Mouse (Mus musculus): Measurements from ENCODE around the gene Asl. TPM values are rescaled to one million over a fixed set of nuclear protein-coding genes. Genes with fewer than 3 reads are reported as not detected.

Asl gene
- polyA plus RNA-seq, 1 experiment from 2014 or later, result 26.1 TPM

- no peak overlapping the region for H3K4me2 ChIP-seq (ENCODE audit: low read depth, low read length)
- peak; percentile 51 for ATAC-seq (ENCODE audit: low read depth)
- H3K36me3 ChIP-seq (ENCODE audit: control insufficient read depth, insufficient read depth, low read length), result peaks cover 9% of the 10 kb centered on the region
- no peaks in the 10 kb centered on the region for H3K27me3 ChIP-seq (ENCODE audit: control insufficient read depth, insufficient read depth, low read depth, low read length)
- H3K9me3 ChIP-seq (ENCODE audit: control insufficient read depth, low read length), result no peaks in the 10 kb centered on the region; the same call in 1 of the 2 replicates
- peak overlapping the region; percentile 65 for H3K27ac ChIP-seq (ENCODE audit: low read length)
- no peaks in the 10 kb centered on the region; the same call in 1 of the 2 replicates for H3K4me1 ChIP-seq (replicated peaks; ENCODE audit: control insufficient read depth, insufficient read depth, low read length)
- WGBS, result 39% methylated on average over 2 of the region's 2 CpGs
- no peak overlapping the region for H3K9ac ChIP-seq (ENCODE audit: low read length)
- H3K4me3 ChIP-seq (ENCODE audit: low read length), result no peak overlapping the region
Observed at GRCm38 (mm10) chr5:130062096-130062495, 33.0 kb upstream of the Asl start.

GRCm38 (mm10) chr5:130060329-130060665 lies 31.2 kb upstream of the Asl start:
- H3K4me3 ChIP-seq (ENCODE audit: low read length), result no peak overlapping the region
- H3K36me3 ChIP-seq (ENCODE audit: control insufficient read depth, insufficient read depth, low read length), result peaks cover 12% of the 10 kb centered on the region
- ATAC-seq (ENCODE audit: low read depth), result no peak
- H3K4me2 ChIP-seq (ENCODE audit: low read depth, low read length), result no peak overlapping the region
- H3K9ac ChIP-seq (ENCODE audit: low read length), result no peak overlapping the region
- H3K27me3 ChIP-seq (ENCODE audit: control insufficient read depth, insufficient read depth, low read depth, low read length), result no peaks in the 10 kb centered on the region
- H3K9me3 ChIP-seq (ENCODE audit: control insufficient read depth, low read length), result no peaks in the 10 kb centered on the region
- H3K4me1 ChIP-seq (replicated peaks; ENCODE audit: control insufficient read depth, insufficient read depth, low read length), result no peaks in the 10 kb centered on the region; the same call in 1 of the 2 replicates
- WGBS, result 83% methylated on average over 4 of the region's 4 CpGs
- H3K27ac ChIP-seq (ENCODE audit: low read length), result 0 out of 2 replicates have a peak overlapping the region, but pooled peaks have one; percentile 54

GRCm38 (mm10) chr5:130059413-130060328 lies 30.6 kb upstream of the Asl start:
- Histone ChIP-seq H3K27me3 (ENCODE audit: control insufficient read depth, insufficient read depth, low read depth, low read length) (no peaks in the 10 kb centered on the region), H3K9ac (ENCODE audit: low read length) (no peak overlapping the region), H3K4me2 (ENCODE audit: low read depth, low read length) (no peak overlapping the region), H3K36me3 (ENCODE audit: control insufficient read depth, insufficient read depth, low read length) (peaks cover 12% of the 10 kb centered on the region), H3K4me3 (ENCODE audit: low read length) (no peak overlapping the region), H3K27ac (ENCODE audit: low read length) (peak overlapping the region; percentile 54; the same call in 1 of the 2 replicates), H3K9me3 (ENCODE audit: control insufficient read depth, low read length) (no peaks in the 10 kb centered on the region), H3K4me1 (replicated peaks; ENCODE audit: control insufficient read depth, insufficient read depth, low read length) (no peaks in the 10 kb centered on the region; the same call in 1 of the 2 replicates)
- peak; percentile 54 for ATAC-seq (ENCODE audit: low read depth)
- 65% methylated on average over 12 of the region's 12 CpGs for WGBS

- no peak overlapping the region for H3K9ac ChIP-seq (ENCODE audit: low read length)
- H3K27me3 ChIP-seq (ENCODE audit: control insufficient read depth, insufficient read depth, low read depth, low read length), result no peaks in the 10 kb centered on the region
- ATAC-seq (ENCODE audit: low read depth), result no peak
- no peak overlapping the region for H3K27ac ChIP-seq (ENCODE audit: low read length)
- H3K4me2 ChIP-seq (ENCODE audit: low read depth, low read length), result no peak overlapping the region
- H3K36me3 ChIP-seq (ENCODE audit: control insufficient read depth, insufficient read depth, low read length), result peaks cover 15% of the 10 kb centered on the region
- WGBS, result 92% methylated on average over 2 of the region's 2 CpGs
- H3K9me3 ChIP-seq (ENCODE audit: control insufficient read depth, low read length), result no peaks in the 10 kb centered on the region
- no peak overlapping the region for H3K4me3 ChIP-seq (ENCODE audit: low read length)
- no peaks in the 10 kb centered on the region for H3K4me1 ChIP-seq (replicated peaks; ENCODE audit: control insufficient read depth, insufficient read depth, low read length)
Observed at GRCm38 (mm10) chr5:130056303-130056702, 27.3 kb upstream of the Asl start.

- peaks cover 13% of the 10 kb centered on the region for H3K36me3 ChIP-seq (ENCODE audit: control insufficient read depth, insufficient read depth, low read length)
- ATAC-seq (ENCODE audit: low read depth), result no peak
Observed at GRCm38 (mm10) chr5:130055688-130056087, 26.6 kb upstream of the Asl start.

GRCm38 (mm10) chr5:130052955-130053354 lies 23.9 kb upstream of the Asl start:
- Histone ChIP-seq H3K4me2 (ENCODE audit: low read depth, low read length) (no peak overlapping the region), H3K27me3 (ENCODE audit: control insufficient read depth, insufficient read depth, low read depth, low read length) (no peaks in the 10 kb centered on the region), H3K9ac (ENCODE audit: low read length) (no peak overlapping the region), H3K9me3 (ENCODE audit: control insufficient read depth, low read length) (no peaks in the 10 kb centered on the region), H3K4me1 (replicated peaks; ENCODE audit: control insufficient read depth, insufficient read depth, low read length) (no peaks in the 10 kb centered on the region), H3K36me3 (ENCODE audit: control insufficient read depth, insufficient read depth, low read length) (peaks cover 6% of the 10 kb centered on the region; the same call in 1 of the 2 replicates), H3K4me3 (ENCODE audit: low read length) (no peak overlapping the region), H3K27ac (ENCODE audit: low read length) (no peak overlapping the region)
- WGBS, result 88% methylated on average over 6 of the region's 6 CpGs
- ATAC-seq (ENCODE audit: low read depth), result no peak

More at GRCm38 (mm10) chr5:130055688-130056087, 26.6 kb upstream of the Asl start:
- H3K27ac ChIP-seq (ENCODE audit: low read length), result no peak overlapping the region
- WGBS, result 96% methylated on average over 4 of the region's 4 CpGs
- no peaks in the 10 kb centered on the region for H3K9me3 ChIP-seq (ENCODE audit: control insufficient read depth, low read length)
- H3K27me3 ChIP-seq (ENCODE audit: control insufficient read depth, insufficient read depth, low read depth, low read length), result no peaks in the 10 kb centered on the region
- H3K4me2 ChIP-seq (ENCODE audit: low read depth, low read length), result no peak overlapping the region
- no peaks in the 10 kb centered on the region for H3K4me1 ChIP-seq (replicated peaks; ENCODE audit: control insufficient read depth, insufficient read depth, low read length)
- H3K9ac ChIP-seq (ENCODE audit: low read length), result no peak overlapping the region
- no peak overlapping the region for H3K4me3 ChIP-seq (ENCODE audit: low read length)

GRCm38 (mm10) chr5:130052510-130052909 lies 23.5 kb upstream of the Asl start:
- no peak for ATAC-seq (ENCODE audit: low read depth)
- no peaks in the 10 kb centered on the region for H3K9me3 ChIP-seq (ENCODE audit: control insufficient read depth, low read length)
- WGBS, result 82% methylated on average over 5 of the region's 5 CpGs
- H3K9ac ChIP-seq (ENCODE audit: low read length), result no peak overlapping the region
- no peaks in the 10 kb centered on the region for H3K4me1 ChIP-seq (replicated peaks; ENCODE audit: control insufficient read depth, insufficient read depth, low read length)
- H3K27ac ChIP-seq (ENCODE audit: low read length), result no peak overlapping the region
- H3K4me3 ChIP-seq (ENCODE audit: low read length), result no peak overlapping the region
- H3K36me3 ChIP-seq (ENCODE audit: control insufficient read depth, insufficient read depth, low read length), result peaks cover 8% of the 10 kb centered on the region
- no peak overlapping the region for H3K4me2 ChIP-seq (ENCODE audit: low read depth, low read length)
- no peaks in the 10 kb centered on the region for H3K27me3 ChIP-seq (ENCODE audit: control insufficient read depth, insufficient read depth, low read depth, low read length)

GRCm38 (mm10) chr5:130051073-130051860 lies 22.2 kb upstream of the Asl start:
- Histone ChIP-seq H3K27ac (ENCODE audit: low read length) (no peak overlapping the region), H3K4me2 (ENCODE audit: low read depth, low read length) (no peak overlapping the region), H3K4me3 (ENCODE audit: low read length) (no peak overlapping the region), H3K9me3 (ENCODE audit: control insufficient read depth, low read length) (no peaks in the 10 kb centered on the region), H3K27me3 (ENCODE audit: control insufficient read depth, insufficient read depth, low read depth, low read length) (no peaks in the 10 kb centered on the region), H3K36me3 (ENCODE audit: control insufficient read depth, insufficient read depth, low read length) (peaks cover 16% of the 10 kb centered on the region), H3K4me1 (replicated peaks; ENCODE audit: control insufficient read depth, insufficient read depth, low read length) (no peaks in the 10 kb centered on the region), H3K9ac (ENCODE audit: low read length) (no peak overlapping the region)
- 85% methylated on average over 15 of the region's 15 CpGs for WGBS
- ATAC-seq (ENCODE audit: low read depth), result no peak

GRCm38 (mm10) chr5:130050416-130050815 lies 21.4 kb upstream of the Asl start:
- Histone ChIP-seq H3K27me3 (ENCODE audit: control insufficient read depth, insufficient read depth, low read depth, low read length) (no peaks in the 10 kb centered on the region), H3K9ac (ENCODE audit: low read length) (no peak overlapping the region), H3K4me2 (ENCODE audit: low read depth, low read length) (no peak overlapping the region), H3K36me3 (ENCODE audit: control insufficient read depth, insufficient read depth, low read length) (peaks cover 14% of the 10 kb centered on the region), H3K9me3 (ENCODE audit: control insufficient read depth, low read length) (no peaks in the 10 kb centered on the region), H3K27ac (ENCODE audit: low read length) (no peak overlapping the region), H3K4me1 (replicated peaks; ENCODE audit: control insufficient read depth, insufficient read depth, low read length) (no peaks in the 10 kb centered on the region), H3K4me3 (ENCODE audit: low read length) (no peak overlapping the region)
- 71% methylated on average over 6 of the region's 6 CpGs for WGBS
- no peak for ATAC-seq (ENCODE audit: low read depth)
